Mouse (Mus musculus) hematopoietic multipotent progenitor cell, adult 10-12 weeks (in vitro differentiated cells): ENCODE data around the gene Zfp648. TPM values are rescaled to one million over a fixed set of nuclear protein-coding genes. Genes with fewer than 3 reads are reported as not detected.

Source experiments
- polyA plus RNA-seq: library from polyadenylated mRNA; stranded (reverse); fragments of >175 nt; gene quantifications from 2 replicates; pipeline ENCODE4 v1.2.3, GENCODE M21; 2012; ENCODE audit warnings: low replicate concordance

Gene Zfp648
- not detected in 2 replicates for polyA plus RNA-seq

GRCm38 (mm10) chr1:154200955-154201722 is at the start of gene Zfp648:
TSS of gene Zfp648 (plus strand) at chr1:154201187.

